Comparison of ENCODE assay signal across 8 mouse cellular contexts in the genomic region with DNA sequence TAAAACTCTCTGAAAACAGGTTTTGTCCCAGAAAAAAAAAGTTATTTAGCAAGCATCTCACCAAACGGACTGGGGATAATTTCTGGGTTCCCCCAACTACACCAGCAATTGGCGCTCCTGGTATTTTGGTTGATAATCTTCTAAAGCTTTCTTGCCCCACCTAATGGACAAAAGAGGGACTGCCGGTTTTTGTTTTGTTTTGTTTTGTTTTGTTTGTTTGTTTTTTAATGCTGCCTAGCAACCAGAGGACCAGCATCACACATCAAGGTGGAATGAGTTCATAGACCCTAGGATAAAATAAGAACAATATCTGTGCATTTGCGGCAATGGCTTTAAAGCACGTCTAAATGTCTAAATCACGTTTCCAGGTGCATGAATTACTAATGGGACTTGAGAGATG. TPM values are rescaled to one million over a fixed set of nuclear protein-coding genes. Genes with fewer than 3 reads are reported as not detected.
DNase-seq lines count a peak whose midpoint lies in the region; TF ChIP-seq lines count a peak whose summit lies in the region.
"Had no signal": no experiment of that assay in that cellular context is flagged by ENCODE, and none has a peak within 500 bp of the region (broad histone marks: within the 10 kb centered on the region; RNA-seq: fewer than 3 reads in every experiment).

No protein-coding gene starts in this region.

- no peaks in the 10 kb centered on the region for H3K9me3 ChIP-seq in MEL (replicated peaks; ENCODE audit: insufficient read depth, low read length)
- H3K9me3 ChIP-seq: embryonic facial prominence, embryonic 13.5 days had no signal

- H3K27me3 ChIP-seq in MEL (ENCODE audit: control insufficient read depth in 1 of 2, insufficient read depth in 2 of 2, low read length in 2 of 2), result no peaks in the 10 kb centered on the region

- H3K4me1 ChIP-seq in MEL (ENCODE audit: control insufficient read depth in 1 of 2, insufficient read depth in 2 of 2, low read length in 2 of 2), result no peaks in the 10 kb centered on the region
- H3K4me1 ChIP-seq: embryonic facial prominence, embryonic 13.5 days had no signal

- TF ChIP-seq POLR2A in MEL (IDR thresholded peaks at IDR 0.05; ENCODE audit: control insufficient read depth in 1 of 2, insufficient read depth in 1 of 2, low read depth in 1 of 2, low read length in 2 of 2, poor library complexity in 1 of 2), result no peak

- TF ChIP-seq CTCF in layer of hippocampus, adult 2 months (conservative IDR thresholded peaks at IDR 0.05), result peak; percentile 75
- peak; percentile 19 to 86 (median 59); a peak in 4 of 6 replicates for TF ChIP-seq CTCF in MEL (IDR thresholded peaks at IDR 0.05 in 2 of 3, conservative IDR thresholded peaks at IDR 0.05 in 1 of 3; ENCODE audit: control insufficient read depth in 1 of 3, insufficient read depth in 1 of 3, low read depth in 2 of 3, low read length in 3 of 3, poor library complexity in 1 of 3, severe bottlenecking in 1 of 3)

- H3K27ac ChIP-seq in layer of hippocampus, adult 2 months, result no peak overlapping the region
- H3K27ac ChIP-seq in MEL (ENCODE audit: control insufficient read depth, low read depth, low read length), result no peak overlapping the region
- H3K27ac ChIP-seq: embryonic facial prominence, embryonic 13.5 days had no signal

- TF ChIP-seq RAD21 in MEL (IDR thresholded peaks at IDR 0.05; ENCODE audit: low read depth, low read length), result peak; percentile 90

- no peak for DNase-seq in layer of hippocampus, adult 2 months (ENCODE audit: low spot score in 2 of 2)
- no peak for DNase-seq in layer of hippocampus, adult 8-10 months (ENCODE audit: low spot score in 2 of 2)
- peak; percentile 68 for DNase-seq in CD4-positive, CD25-positive, alpha-beta regulatory T cell, adult 2 months (ENCODE audit: low read depth, low spot score)
- DNase-seq in MEL (ENCODE audit: low read depth, low spot score), result peak; percentile 68
- DNase-seq in hindlimb bud, embryonic 11.5 days (ENCODE audit: extremely low spot score, low read depth, low spot score), result peak; percentile 12
- DNase-seq in urinary bladder, postnatal 25 days (ENCODE audit: low spot score), result no peak
- no peak for DNase-seq in adrenal gland, adult 18-20 months (ENCODE audit: low spot score in 2 of 2)

- H3K36me3 ChIP-seq in MEL (ENCODE audit: control insufficient read depth in 1 of 2, insufficient read depth in 2 of 2, low read length in 2 of 2), result no peaks in the 10 kb centered on the region; a peak in 1 of 4 replicates
- H3K36me3 ChIP-seq: embryonic facial prominence, embryonic 13.5 days had no signal

- no peak for TF ChIP-seq EP300 in MEL (IDR thresholded peaks at IDR 0.05; ENCODE audit: low read depth in 1 of 2, low read length in 2 of 2)

- H3K9ac ChIP-seq in MEL (ENCODE audit: control insufficient read depth, low read depth, low read length, poor library complexity, severe bottlenecking), result no peak overlapping the region
- H3K9ac ChIP-seq: embryonic facial prominence, embryonic 13.5 days had no signal

- H3K4me3 ChIP-seq in layer of hippocampus, adult 2 months, result no peak overlapping the region
- H3K4me3 ChIP-seq in MEL (ENCODE audit: control insufficient read depth in 1 of 2, insufficient read depth in 1 of 2, low read depth in 2 of 2, low read length in 2 of 2), result no peak overlapping the region
- H3K4me3 ChIP-seq: embryonic facial prominence, embryonic 13.5 days had no signal

- no peaks in the 10 kb centered on the region for H3K79me2 ChIP-seq in MEL (ENCODE audit: control insufficient read depth, insufficient read depth, low read length, poor library complexity)

TF ChIP-seq in MEL, 35 proteins besides CTCF, POLR2A, EP300 and RAD21:
- TF ChIP-seq GATA1 (IDR thresholded peaks at IDR 0.05; ENCODE audit: low read depth, low read length) (0 out of 2 replicates have a peak, but pooled peaks have one; percentile 4), USF2 (IDR thresholded peaks at IDR 0.05; ENCODE audit: borderline replicate concordance in 1 of 2, insufficient read depth in 1 of 2, low read depth in 1 of 2, low read length in 2 of 2) (no peak), SMC3 (IDR thresholded peaks at IDR 0.05; ENCODE audit: low read depth, low read length) (peak; percentile 89), MYC (IDR thresholded peaks at IDR 0.05; ENCODE audit: low read depth, low read length) (no peak), MXI1 (IDR thresholded peaks at IDR 0.05; ENCODE audit: low read depth, low read length) (no peak), ZMIZ1 (IDR thresholded peaks at IDR 0.05; ENCODE audit: low read depth, low read length) (no peak), MEF2A (IDR thresholded peaks at IDR 0.05; ENCODE audit: extremely low read depth, insufficient replicate concordance, low read depth, low read length, poor library complexity, severe bottlenecking) (no peak), ZC3H11A (IDR thresholded peaks at IDR 0.05; ENCODE audit: low read depth, low read length) (peak; percentile 90)

RNA-seq across cellular contexts. Expression of gene Sh3kbp1, which starts 20.1 kb away (rescaled TPM):
- total RNA-seq in layer of hippocampus, adult 2 months (2021), result 10 to 100 TPM; 37.2 to 37.3 TPM
- total RNA-seq in layer of hippocampus, adult 8-10 months (2022), result 10 to 100 TPM; 36.8 to 41.6 (median 37.9) TPM
- 16.0 and 18.6 TPM in 2 replicates for total RNA-seq in MEL (2012; rRNA removed)
- polyA plus RNA-seq in MEL (2012; ENCODE audit: insufficient read depth in 1 of 2, insufficient read length in 2 of 2, low read depth in 1 of 2, low replicate concordance in 2 of 2, missing spikeins in 1 of 2), result 10 to 100 TPM in 1 of 2 experiments, not detected in 1; 37.7 TPM
- total RNA-seq in adrenal gland, adult 18-20 months (2021), result 10 to 100 TPM; 27.1 to 50.0 TPM

Comparison
In these comparisons a context has a peak if more than half of its experiments do, and no peak if none do; other contexts are left out.
1. DNase-seq: peak in CD4-positive, CD25-positive, alpha-beta regulatory T cell, adult 2 months (single experiment), MEL (single experiment) and hindlimb bud, embryonic 11.5 days (single experiment); none in layer of hippocampus, adult 2 months (0 of 2), layer of hippocampus, adult 8-10 months (0 of 2), urinary bladder, postnatal 25 days (single experiment) and adrenal gland, adult 18-20 months (0 of 2).